Mouse (Mus musculus) midbrain, postnatal 0 days (tissue): ENCODE measurements around the gene Lrp6. TPM values are rescaled to one million over a fixed set of nuclear protein-coding genes. Genes with fewer than 3 reads are reported as not detected.

Experiments used
- ATAC-seq: fragments of 200-750 bp; cut with Nextera tagmentation; 2 replicates; pipeline ENCODE4 v1.8.0; 2017; ENCODE audit warnings: moderate number of reproducible peaks, mild to moderate bottlenecking, moderate TSS enrichment, moderate library complexity; ENCODE audit not compliant: low FRiP score
- DNase-seq: peaks from one replicate; pipeline ENCODE4 v3.0.0-alpha.2; 2015; ENCODE audit warnings: low spot score
- H3K27ac ChIP-seq: fragments of 300-500 bp; sonication (generic); 2 replicates; pipeline ENCODE4 v1.5.1; 2014; ENCODE audit warnings: low read depth, mild to moderate bottlenecking, low read length, mixed read lengths
- H3K27me3 ChIP-seq: fragments of 300-500 bp; sonication (generic); 2 replicates; pipeline ENCODE4 v1.6.1; 2014; ENCODE audit warnings: low read length, control low read depth, mixed read lengths; ENCODE audit not compliant: insufficient read depth
- H3K36me3 ChIP-seq: fragments of 300-500 bp; sonication (generic); 2 replicates; pipeline ENCODE4 v1.6.1; 2014; ENCODE audit warnings: low read length, control low read depth, mixed read lengths; ENCODE audit not compliant: insufficient read depth
- H3K4me1 ChIP-seq: fragments of 300-500 bp; sonication (generic); 2 replicates; pipeline ENCODE4 v1.6.1; 2014; ENCODE audit warnings: mild to moderate bottlenecking, control low read depth, antibody characterized with exemption, low read length, mixed read lengths; ENCODE audit not compliant: insufficient read depth
- H3K4me2 ChIP-seq: fragments of 300-500 bp; sonication (generic); 2 replicates; pipeline ENCODE4 v1.6.1; 2014; ENCODE audit warnings: low read depth, mild to moderate bottlenecking, low read length, mixed read lengths; ENCODE audit not compliant: poor library complexity, severe bottlenecking
- H3K4me3 ChIP-seq: fragments of 300-500 bp; sonication (generic); 2 replicates; pipeline ENCODE4 v1.5.1; 2014; ENCODE audit warnings: low read depth, mild to moderate bottlenecking, low read length, moderate library complexity
- H3K9ac ChIP-seq: fragments of 300-500 bp; sonication (generic); replicated peaks from 2 replicates; pipeline ENCODE4 v1.6.1; 2014; ENCODE audit warnings: mild to moderate bottlenecking, low read length, moderate library complexity, mixed read lengths; ENCODE audit not compliant: poor library complexity, severe bottlenecking
- H3K9me3 ChIP-seq: fragments of 300-500 bp; sonication (generic); 2 replicates; pipeline ENCODE4 v1.6.1; 2016; ENCODE audit warnings: low read length, control low read depth
- CTCF ChIP-seq: IDR thresholded peaks from 2 replicates; pipeline ENCODE4 v1.5.1; 2016; ENCODE audit warnings: antibody characterized with exemption, mild to moderate bottlenecking
- WGBS: fragments of 180-500 bp; shearing (Covaris S2); extraction: QIAGEN DNeasy Blood & Tissue Kit; methylation state at CpG from one replicate; pipeline ENCODE4 v1.1.7; 2014; 5-methylcytosine and 5-hydroxymethylcytosine counted together
- polyA plus RNA-seq: library from polyadenylated mRNA; unstranded; fragments of >200 nt; fragmentation: Nextera tagmentation; extraction: Ambion mirVana; gene quantifications from 2 replicates; pipeline ENCODE4 v1.2.1, GENCODE M21; 2015
- total RNA-seq: library from RNA; depleted of rRNA; stranded (reverse); fragments of >200 nt; gene quantifications from 2 replicates; pipeline ENCODE4 v1.2.3, GENCODE M21; 2014

The Lrp6 gene
- total and polyA plus RNA-seq, 2 experiments from 2014 or later, result 14.7 to 26.3 TPM

DNA sequence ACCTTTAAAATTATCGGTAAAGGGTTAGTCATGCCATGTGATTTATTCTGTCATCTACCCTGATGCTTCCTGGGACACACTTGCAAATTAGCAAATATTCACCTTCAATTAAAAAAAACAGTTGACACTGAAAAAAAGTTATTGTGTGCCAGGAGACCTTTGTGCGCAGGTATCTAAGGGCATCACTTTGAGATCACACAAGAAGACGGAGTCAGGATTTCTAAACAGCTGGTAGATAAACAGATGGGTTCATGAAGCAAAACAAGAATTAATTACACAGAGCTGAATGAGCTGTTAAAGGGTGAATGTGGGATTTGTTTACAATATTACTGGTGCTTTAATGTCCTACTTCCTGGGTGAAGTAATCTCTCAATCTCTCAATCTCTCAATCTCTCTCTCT, 11.6 kb downstream of the Lrp6 start:
- Histone ChIP-seq H3K4me3 (no peak overlapping the region), H3K4me1 (peaks cover 3% of the 10 kb centered on the region; the same call in 1 of the 2 replicates), H3K9ac (no peak overlapping the region), H3K4me2 (no peak overlapping the region), H3K27me3 (no peaks in the 10 kb centered on the region), H3K9me3 (no peaks in the 10 kb centered on the region), H3K36me3 (no peaks in the 10 kb centered on the region), H3K27ac (no peak overlapping the region)
- DNase-seq (no peak), ATAC-seq (no peak)
- no peak for TF ChIP-seq CTCF
- WGBS, result 71% methylated on average over 3 of the region's 3 CpGs

DNA sequence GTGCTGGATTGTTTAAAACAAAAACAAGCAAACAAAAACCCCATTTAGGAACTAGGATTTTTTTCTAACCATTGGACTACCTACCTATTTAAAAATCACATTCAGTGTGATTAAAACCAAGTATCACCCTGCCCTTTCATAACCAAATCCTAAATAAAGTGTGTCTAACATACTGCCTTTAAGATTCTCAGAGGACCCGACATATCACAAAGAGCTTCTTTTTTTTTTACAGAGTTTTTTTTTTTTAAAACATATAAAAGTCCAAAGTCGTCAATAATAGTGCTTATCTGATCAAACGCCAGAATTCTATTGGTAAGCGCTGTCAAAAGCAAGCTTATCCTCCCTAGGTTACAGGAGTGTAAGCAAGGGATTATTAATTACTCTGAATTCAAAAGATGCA, 12.5 kb downstream of the Lrp6 start:
- H3K27ac ChIP-seq, result no peak overlapping the region
- no peak overlapping the region for H3K4me3 ChIP-seq
- no peak overlapping the region for H3K9ac ChIP-seq
- H3K27me3 ChIP-seq, result no peaks in the 10 kb centered on the region
- DNase-seq, result no peak
- no peak for ATAC-seq
- peaks cover 3% of the 10 kb centered on the region; the same call in 1 of the 2 replicates for H3K4me1 ChIP-seq
- TF ChIP-seq CTCF, result no peak
- H3K9me3 ChIP-seq, result no peaks in the 10 kb centered on the region
- WGBS, result 53% methylated on average over 4 of the region's 4 CpGs
- H3K36me3 ChIP-seq, result no peaks in the 10 kb centered on the region
- no peak overlapping the region for H3K4me2 ChIP-seq

DNA sequence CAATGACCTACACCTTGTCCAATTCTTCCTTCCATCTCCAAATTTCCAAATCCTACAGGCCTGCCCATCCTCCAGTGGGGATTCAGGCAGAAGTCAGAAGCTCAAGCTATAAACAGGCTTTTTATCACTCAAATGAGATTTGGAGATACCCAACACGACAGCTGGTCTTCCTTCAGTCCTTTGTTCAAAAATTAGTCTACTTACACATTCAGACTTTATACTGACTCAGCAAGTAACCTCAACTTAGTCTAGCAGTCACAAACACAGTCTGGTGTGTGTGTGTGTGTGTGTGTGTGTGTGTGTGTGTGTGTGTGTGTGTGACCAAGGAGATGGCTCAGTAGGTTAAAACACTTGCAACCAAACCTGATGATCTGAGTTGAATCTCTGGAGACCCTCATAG, 15.8 kb downstream of the Lrp6 start:
- ATAC-seq (no peak), DNase-seq (no peak)
- TF ChIP-seq CTCF, result no peak
- Histone ChIP-seq H3K4me2 (no peak overlapping the region), H3K4me3 (no peak overlapping the region), H3K27me3 (no peaks in the 10 kb centered on the region), H3K27ac (no peak overlapping the region), H3K9me3 (no peaks in the 10 kb centered on the region), H3K36me3 (no peaks in the 10 kb centered on the region), H3K9ac (no peak overlapping the region), H3K4me1 (no peaks in the 10 kb centered on the region)
- 54% methylated on average over 1 of the region's 1 CpGs for WGBS

DNA sequence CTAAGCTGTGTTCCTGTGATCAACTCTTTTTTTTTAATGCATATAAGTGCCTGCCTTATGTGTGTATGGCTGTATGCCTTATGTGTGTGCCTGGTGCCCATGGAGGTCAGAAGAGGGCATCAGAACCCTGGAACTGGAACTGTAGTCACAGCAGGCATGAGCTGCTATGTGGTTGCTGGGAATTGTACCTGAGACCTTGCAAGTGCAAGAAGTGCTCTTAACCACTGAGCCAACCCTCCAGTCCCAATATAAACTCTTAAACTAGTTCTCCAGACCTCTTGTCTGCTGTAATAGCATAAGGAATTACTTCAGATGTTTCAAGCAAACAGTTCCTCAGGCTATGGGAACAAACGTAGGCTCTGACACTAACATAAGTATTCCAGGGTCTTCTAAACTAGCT, 16.4 kb downstream of the Lrp6 start:
- DNase-seq (no peak), ATAC-seq (no peak)
- Histone ChIP-seq H3K9ac (no peak overlapping the region), H3K4me1 (no peaks in the 10 kb centered on the region), H3K4me2 (no peak overlapping the region), H3K27ac (no peak overlapping the region), H3K36me3 (no peaks in the 10 kb centered on the region), H3K9me3 (no peaks in the 10 kb centered on the region), H3K4me3 (no peak overlapping the region), H3K27me3 (no peaks in the 10 kb centered on the region)
- TF ChIP-seq CTCF, result no peak
- 66% methylated on average over 1 of the region's 1 CpGs for WGBS

DNA sequence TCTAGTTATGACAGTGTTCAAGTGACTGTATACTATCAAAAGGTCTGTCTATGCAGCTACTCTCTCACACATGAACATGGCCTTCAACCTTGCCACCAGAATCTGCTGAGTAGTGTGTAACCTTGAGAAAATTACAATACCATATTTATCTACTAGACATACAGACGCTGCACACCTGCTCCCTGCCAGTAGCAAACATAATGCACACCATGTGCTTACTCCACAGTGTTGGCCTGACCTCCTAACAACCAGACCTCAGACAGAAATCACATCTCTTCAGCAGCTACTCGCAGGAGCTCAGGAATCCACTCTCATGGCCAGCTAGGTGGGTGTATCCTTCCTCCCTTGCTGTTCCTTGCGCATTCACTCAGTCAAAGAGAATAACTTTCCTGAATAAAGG, 21.9 kb downstream of the Lrp6 start:
- WGBS, result 83% methylated on average over 3 of the region's 3 CpGs
- no peaks in the 10 kb centered on the region for H3K9me3 ChIP-seq
- H3K36me3 ChIP-seq, result no peaks in the 10 kb centered on the region
- no peak overlapping the region for H3K4me2 ChIP-seq
- H3K4me3 ChIP-seq, result no peak overlapping the region
- TF ChIP-seq CTCF, result no peak
- H3K4me1 ChIP-seq, result no peaks in the 10 kb centered on the region
- no peak overlapping the region for H3K9ac ChIP-seq
- no peak overlapping the region for H3K27ac ChIP-seq
- no peak for ATAC-seq
- no peak for DNase-seq
- no peaks in the 10 kb centered on the region for H3K27me3 ChIP-seq

DNA sequence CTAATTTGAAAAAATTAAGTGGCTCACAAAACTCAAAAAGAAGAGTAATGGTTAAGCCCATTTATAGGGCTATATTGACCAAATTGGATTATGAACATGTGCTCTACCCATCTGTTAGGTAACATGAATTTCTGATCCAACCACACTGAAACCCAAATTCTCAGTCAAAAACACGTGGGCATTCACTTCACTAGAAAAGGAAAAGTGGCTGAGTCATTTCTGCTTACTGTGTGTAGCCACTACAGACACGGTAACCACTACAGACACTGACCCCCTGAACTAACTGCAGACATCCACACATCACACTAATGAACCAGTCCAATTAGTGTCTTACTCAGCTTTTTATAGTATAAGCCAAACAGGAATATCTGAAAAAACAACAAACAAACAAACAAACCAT, 22.7 kb downstream of the Lrp6 start:
- no peak overlapping the region for H3K9ac ChIP-seq
- H3K4me3 ChIP-seq, result no peak overlapping the region
- no peaks in the 10 kb centered on the region for H3K9me3 ChIP-seq
- no peaks in the 10 kb centered on the region for H3K27me3 ChIP-seq
- no peak overlapping the region for H3K27ac ChIP-seq
- DNase-seq (no peak), ATAC-seq (no peak)
- WGBS, result 72% methylated on average over 2 of the region's 2 CpGs
- no peak overlapping the region for H3K4me2 ChIP-seq
- TF ChIP-seq CTCF, result no peak
- H3K36me3 ChIP-seq, result no peaks in the 10 kb centered on the region
- no peaks in the 10 kb centered on the region for H3K4me1 ChIP-seq
